Mouse (Mus musculus): ENCODE measurements around the gene Tmbim1. TPM values are rescaled to one million over a fixed set of nuclear protein-coding genes. Genes with fewer than 3 reads are reported as not detected.

Gene Tmbim1
- total RNA-seq, 2 experiments from 2014 or later, result 1.9 to 2.1 TPM

DNA sequence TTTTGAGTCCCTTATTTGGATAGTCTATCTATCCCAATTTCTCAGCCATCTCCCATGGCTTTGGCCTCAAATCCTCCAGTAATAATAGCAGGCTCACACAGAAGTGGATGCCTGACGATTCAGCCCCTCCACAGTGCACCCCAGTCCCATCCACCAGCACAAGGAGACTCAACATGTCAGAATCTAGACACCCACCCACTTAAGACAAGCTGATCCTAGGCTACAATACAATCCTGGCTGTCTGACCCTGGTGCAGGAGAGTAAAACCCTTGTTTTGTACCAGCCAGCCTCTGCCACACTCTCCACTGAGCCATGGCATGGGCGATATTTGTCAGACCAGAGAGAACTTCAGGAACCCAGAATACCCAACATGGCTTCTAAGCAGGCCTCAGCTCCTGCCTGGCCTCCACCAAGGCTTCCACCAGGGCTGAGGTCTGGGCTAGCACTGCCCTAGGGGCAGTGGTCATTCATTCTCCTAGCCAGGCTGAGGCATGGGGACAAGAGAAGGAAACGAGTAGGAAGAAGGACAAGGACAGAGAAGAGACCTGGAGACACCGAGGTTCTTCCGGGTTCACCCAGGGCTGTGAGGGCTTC is 7.2 kb downstream of the Tmbim1 start:
- no peak for ATAC-seq (replicated peaks; ENCODE audit: low FRiP score, poor library complexity, severe bottlenecking)

DNA sequence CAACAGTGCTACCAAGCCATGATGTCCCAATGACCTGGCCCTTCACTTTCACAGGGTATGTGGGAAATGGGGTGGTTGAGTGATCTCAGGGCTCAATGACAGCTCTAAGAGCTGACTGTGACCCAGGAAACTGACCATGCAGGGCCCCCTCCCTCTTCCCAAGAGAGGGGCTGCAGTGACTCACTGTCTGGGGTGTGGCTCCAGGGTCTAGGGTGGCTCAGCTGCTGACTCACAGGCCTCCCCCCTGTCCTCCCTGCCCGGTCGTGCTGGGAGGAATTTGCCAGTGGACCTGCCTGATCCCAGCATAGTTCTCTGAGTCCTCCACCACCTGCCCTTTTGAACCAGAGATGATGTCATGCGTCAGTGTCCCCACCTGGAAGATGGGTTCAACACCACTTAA is 8.2 kb downstream of the Tmbim1 start:
- ATAC-seq (replicated peaks; ENCODE audit: low FRiP score, poor library complexity, severe bottlenecking), result no peak

DNA sequence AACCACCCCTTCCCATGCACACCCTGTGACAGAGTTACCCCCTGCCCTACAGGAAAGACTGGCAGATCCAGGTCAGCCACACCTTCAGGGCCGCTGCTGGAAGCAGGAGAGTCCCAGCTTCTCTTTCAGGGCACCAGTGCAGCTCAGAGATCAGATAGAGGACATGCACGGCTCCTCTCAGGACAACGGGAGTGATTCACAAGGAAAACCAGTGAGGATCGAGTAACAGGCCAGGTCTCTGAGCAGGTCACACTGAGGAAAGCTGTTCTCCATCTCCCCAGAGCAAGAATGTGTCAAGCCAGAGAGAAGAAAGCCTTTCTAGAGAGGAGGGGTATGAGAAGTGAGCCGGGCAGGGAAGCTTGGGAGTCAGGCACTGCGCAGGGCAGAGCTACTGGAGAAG is 8.9 kb downstream of the Tmbim1 start:
- no peak for ATAC-seq (replicated peaks; ENCODE audit: low FRiP score, poor library complexity, severe bottlenecking)

DNA sequence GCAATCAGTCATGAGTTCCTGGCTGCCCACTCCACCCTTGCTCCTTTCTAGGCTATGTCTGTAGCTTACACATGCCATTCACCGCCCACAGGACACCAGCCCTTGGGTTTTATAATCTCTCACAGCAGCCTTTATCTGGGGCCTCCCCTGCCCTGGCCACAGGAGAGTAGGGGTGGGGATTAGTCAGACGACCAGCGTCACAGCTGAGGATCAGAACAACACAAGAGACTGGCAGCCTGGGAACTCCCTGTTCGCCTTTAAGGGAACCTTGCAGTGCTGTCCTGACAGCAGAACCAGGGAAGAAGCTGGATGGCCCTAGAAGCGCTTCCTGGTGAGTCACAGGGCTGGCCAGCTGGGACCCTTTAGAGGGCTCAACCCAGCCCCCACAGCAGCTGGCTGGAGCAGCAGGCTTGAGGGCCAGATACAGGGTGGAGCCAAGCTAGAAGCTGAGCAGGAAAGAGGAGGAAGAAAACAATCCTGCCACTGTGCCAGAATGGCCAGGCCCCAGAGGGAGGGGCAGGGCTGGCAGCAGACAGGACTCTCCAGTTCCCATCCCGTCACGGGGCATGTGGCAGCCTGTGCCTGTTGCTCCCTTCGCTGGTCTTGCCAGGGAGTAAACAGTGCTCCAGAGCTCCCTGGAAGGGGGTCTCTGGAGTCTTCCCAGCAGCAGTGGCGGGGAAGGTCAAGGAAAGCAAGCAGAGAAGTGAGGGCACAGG is 9.8 kb downstream of the Tmbim1 start:
- peak; percentile 80 for ATAC-seq (replicated peaks; ENCODE audit: low FRiP score, poor library complexity, severe bottlenecking)

DNA sequence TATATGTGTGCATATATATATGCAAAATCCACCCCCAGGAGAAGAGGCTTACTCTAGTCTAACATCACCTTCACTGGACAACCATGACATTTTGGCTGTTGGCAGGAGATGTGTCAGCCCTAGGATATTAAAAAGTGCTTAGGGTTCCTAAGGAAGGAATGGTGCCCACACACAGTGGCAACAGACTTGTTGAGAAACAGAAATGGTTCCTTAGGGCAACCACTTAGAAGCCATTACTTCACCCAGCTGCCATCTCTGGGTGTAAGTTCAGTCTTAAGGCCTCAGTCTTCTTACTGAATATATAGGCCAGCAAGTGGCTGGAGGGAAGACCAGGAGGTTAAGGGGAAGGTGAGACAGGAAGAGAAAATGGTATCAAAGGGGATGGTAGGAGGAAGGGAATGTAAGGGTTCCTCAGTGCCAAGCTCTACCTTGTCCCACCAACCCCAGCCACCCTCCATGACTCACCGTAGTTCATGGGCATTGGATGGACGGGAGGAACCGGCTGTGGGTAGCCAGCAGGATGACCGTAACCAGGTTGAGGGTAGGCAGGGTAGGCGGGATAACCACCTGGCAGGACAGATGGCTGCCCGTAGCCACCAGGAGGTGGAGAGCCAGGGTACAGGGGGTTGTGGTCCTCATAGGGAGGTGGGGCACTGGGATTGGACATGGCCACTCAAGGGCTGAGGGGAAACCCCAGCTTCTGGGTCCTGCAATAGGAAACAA is 10.5 kb downstream of the Tmbim1 start:
- ATAC-seq (replicated peaks; ENCODE audit: low FRiP score, poor library complexity, severe bottlenecking), result peak; percentile 10; the same call in 1 of the 2 replicates

DNA sequence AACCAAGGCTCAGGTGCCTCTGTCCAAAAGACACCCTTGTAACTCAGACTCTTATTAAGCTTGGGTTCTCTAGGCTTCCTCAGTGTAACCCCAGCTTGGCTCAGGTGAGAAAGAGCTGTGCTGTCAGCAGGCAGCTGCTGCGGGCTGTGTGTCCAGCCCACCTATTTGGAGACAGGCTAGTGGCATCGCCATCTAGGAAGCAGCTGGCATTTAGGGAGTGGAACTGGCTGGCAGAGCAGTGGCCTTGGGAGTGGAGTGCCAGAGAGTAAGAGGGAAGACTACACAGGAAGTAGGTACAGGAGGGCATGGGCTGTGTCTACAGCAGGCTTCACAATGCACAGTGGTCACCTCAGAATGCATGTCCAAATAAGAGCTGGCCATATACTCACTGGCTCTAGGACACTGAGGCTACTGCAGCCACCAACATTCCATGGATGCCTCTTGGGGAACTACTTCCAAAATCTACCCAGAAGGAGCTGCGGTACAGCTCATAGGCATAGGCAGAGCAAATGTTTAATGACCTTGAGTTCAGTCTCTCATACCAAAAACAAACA is 11.3 kb downstream of the Tmbim1 start:
- no peak for ATAC-seq (replicated peaks; ENCODE audit: low FRiP score, poor library complexity, severe bottlenecking)

DNA sequence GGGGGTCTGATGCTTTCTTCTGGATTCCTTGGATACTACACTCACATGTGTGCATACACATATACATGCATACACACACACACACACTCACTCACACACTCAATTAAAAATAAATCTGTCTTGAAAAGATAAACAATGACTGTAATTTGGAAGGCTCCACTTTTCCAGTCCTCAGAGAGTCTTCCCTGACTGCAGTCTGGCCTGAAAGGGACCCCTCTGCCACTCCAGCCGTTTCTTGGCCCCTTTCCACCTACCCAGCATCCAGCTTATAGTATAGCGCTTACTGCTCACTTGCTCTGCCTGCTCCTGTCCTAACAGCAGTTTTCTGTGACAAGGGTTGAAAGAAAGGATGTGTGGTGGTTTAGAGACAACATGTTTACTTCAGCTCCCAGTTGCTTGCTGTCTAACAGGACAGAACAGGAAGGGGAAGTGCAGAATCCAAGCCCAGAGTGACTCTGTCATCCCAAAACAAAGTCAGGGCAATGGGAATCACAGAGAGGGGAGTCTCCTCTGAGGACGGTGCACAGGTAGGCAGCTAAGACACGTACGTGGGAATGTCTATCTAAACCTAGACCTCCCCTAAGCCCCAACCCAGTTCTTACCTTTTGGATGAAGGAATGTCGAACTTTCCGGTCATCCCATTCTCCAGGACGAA is 12.0 kb downstream of the Tmbim1 start:
- ATAC-seq (replicated peaks; ENCODE audit: low FRiP score, poor library complexity, severe bottlenecking), result no peak

DNA sequence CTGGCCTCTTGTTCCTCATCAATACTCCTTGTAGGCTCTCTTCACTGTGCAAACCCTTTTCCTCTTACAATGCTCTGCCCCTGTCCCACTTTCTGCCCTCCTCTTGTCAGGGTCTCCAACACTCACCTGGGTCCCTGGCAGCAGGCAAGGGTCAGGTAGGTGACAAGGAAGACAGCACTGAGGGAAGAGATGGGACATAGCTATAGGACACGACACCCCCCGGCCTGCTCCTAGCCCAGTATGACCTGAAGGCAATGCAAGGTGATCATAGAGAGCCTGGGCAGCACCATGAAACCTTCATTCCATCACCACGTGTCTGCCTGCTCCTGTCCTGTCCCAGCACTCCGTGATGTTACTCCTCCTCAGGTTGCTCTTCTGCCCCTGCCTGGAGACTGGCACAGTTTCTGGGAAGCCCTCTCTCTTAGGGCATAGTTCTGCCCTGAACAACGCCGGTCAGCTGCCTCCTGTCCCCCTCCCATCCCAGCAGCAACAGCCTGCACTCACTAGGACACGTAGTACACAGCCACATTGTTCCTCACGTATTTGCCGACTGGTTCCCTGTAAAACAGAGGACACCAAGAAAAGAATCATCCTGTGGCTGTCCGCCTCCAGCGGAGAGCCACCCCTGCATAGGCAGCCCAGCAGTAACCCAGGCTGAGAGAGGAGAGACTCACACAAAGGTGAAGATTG is 12.9 kb downstream of the Tmbim1 start:
- ATAC-seq (replicated peaks; ENCODE audit: low FRiP score, poor library complexity, severe bottlenecking), result no peak

DNA sequence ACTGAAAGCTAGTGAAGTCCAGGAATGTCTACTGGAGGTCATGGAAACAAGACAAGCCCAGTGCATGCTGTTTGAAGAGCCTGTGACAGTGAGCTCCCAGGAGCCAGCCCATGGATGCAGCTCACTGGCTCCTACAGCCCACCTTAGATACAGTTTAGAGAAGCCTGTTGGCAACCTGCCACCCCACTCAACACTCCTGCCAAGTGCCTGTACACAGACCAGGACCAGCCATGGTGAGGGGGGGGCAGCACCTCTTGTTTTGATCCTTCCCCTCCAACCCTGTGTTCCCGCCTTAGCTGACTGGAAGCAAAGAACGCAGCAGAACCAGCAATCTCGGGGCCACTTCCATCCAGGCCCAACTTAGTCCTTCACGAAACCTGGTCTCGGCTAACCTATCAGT is 15.3 kb downstream of the Tmbim1 start:
- ATAC-seq (replicated peaks; ENCODE audit: low FRiP score, poor library complexity, severe bottlenecking), result no peak

DNA sequence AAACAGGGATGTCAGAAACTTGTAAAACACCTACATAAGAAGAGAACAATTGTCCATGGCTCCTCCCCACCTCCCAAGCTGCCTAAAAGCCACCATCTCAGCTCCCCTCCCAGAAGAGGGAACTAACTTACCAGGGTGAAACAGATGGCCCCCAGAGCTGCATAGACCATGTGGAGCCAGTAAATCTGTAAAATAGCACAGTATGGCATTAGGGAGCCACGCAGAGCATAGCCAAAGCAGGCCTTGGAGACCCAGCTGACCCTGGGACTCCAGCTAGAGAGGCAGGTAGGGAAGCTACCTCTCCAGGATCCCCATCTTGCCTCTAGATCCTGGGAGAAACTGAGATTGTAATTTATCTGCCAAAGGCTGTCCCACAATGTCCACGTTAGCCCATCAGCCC is 15.7 kb downstream of the Tmbim1 start:
- ATAC-seq (replicated peaks; ENCODE audit: low FRiP score, poor library complexity, severe bottlenecking), result no peak

DNA sequence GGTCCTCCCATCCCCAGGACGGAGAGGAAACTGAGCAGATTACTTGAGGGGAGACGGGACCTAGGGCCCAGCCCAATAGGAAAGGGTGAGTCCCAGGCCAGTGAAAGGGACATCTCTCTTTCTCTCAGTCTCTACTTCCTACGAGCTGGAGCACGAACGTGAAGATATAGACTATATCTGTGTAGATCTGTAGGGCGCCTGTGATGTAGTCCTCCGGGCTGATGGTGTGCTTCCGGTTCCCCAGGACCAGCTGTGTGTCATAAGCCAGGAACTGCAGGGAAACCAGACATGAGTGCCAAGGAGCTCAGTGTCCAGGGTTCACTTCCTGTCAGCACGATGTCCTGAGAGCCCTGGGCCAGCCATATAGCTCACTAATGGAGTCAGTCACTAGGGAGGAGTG is 16.2 kb downstream of the Tmbim1 start:
- no peak for ATAC-seq (replicated peaks; ENCODE audit: low FRiP score, poor library complexity, severe bottlenecking)

DNA sequence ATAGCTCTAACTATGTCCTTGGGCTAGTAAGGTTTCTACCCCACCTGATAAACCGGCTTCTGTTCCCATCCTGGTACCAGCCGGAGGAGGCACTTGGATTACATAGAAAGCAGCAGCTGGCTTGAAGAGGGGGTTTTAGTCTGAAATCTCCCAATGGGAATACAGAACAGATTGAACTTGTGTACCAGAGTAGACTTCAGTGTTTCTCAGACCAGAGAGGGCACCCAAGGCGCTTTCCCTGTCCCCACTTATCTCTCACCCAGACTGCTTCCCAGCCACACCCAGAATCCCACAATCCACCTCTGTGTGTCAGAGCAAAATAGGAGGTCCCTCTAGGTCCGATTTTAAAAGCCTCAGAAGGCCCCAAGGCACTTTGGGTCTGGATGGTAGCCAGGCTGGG is 17.1 kb downstream of the Tmbim1 start:
- no peak for ATAC-seq (replicated peaks; ENCODE audit: low FRiP score, poor library complexity, severe bottlenecking)

DNA sequence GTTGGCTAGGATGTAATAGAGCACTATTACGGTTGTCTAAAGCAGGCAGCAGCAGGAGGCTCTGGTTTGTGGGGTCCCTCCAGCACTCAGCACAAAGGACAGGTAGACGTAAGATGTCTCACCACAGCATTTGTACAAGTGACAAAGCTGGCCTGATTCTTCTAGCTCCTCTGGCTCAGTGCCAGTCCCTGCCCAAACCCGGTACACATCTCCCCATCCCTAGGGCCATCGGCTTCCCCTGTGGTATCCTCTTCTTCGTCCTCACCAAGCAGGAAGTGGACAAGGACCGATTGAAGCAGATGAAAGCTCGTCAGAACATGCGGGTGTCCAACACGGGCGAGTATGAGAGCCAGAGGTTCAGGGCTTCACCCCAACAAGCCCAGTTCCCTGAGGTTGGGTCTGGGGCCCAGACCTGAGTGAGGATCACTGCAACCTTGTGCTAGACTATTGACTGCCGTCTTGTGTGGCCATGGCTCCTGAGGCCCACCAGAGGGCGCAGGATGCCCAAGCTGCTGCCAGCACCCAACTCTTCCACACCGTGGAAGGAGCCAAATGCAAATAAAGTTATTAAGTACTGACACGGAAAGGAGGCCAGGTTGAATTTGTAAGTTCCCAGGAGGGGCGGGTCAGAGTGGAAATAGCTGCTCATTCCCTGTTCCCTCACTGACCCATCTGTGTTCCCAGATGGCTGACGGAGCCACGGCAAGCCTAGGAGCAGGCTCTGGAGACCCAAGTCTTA is 18.4 kb downstream of the Tmbim1 start:
- peak; percentile 36; the same call in 1 of the 2 replicates for ATAC-seq (replicated peaks; ENCODE audit: low FRiP score, poor library complexity, severe bottlenecking)

DNA sequence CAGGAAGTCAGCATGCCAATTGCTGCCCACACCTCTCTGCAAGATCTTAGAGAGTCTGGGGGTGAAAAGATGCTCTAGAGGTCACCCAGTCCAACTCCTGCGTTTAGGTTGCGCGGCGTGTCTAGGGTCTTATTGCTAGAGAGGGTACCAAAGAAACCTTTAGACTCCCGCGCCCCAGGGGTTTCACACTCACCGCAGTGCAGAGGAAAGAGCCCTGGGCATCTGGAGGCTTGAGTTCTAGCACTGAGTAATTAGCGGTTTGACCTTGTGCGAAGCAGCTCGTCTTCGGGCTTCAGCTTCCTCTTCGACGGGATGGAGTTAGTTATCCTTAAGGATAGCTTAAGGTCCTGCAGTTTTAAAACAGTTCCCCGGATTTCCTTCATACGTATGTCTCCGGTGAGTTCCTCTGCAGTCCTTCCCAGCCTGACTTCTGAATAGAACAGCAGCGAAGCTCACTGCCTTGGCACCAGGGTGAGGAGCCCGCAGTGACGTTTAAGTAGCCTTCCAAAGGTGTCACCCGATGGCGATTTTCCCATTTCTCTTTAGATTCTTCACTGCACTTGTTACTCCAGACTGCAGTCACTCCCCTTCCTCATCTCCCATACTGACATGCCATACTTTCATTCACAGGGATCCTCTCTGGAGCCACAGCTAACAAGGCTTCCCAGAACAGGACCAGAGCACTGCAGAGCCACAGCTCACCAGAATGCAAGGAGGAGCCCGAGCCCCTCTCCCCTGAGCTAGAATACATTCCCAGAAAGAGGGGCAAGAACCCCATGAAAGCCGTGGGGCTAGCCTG is 20.0 kb downstream of the Tmbim1 start:
- ATAC-seq (replicated peaks; ENCODE audit: low FRiP score, poor library complexity, severe bottlenecking), result 0 out of 2 replicates have a peak, but pooled peaks have one; percentile 1

DNA sequence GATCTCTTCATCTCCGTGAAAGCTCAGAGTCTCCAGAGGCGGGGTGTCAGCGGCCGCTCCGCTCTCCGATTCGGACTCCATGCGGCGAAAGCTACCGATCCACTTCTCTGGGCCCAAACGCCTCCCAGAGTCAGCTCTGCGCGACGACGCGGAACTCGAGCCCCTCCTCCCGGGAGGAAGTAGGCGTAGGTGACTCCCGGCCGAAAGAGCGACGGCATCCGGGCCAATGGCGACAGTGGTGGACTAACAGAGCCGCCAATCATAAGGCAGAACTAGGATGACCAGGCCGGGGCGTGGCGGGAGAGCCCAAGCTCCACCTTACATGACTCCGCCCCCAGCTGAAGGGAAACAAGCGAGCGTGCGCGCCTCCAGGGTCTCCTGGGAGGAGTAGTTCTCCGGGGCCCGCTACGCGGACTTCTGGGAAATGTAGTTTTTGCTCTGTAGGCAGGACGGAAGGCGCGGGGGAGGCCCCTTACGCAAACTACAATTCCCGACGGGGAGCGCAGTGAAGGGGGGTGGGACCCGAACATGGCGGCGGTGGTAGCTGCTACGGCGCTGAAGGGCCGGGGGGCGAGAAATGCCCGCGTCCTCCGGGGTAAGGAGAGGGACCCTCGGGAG is 20.8 kb downstream of the Tmbim1 start, which contains the start of the genes Aamp and Pnkd:
Gene Aamp (minus strand): TSS at position 196 of the 618 bp plus-strand sequence.
Gene Pnkd (plus strand): TSS at position 388 of the 618 bp plus-strand sequence.
- peak; percentile 91 for ATAC-seq (replicated peaks; ENCODE audit: low FRiP score, poor library complexity, severe bottlenecking)

DNA sequence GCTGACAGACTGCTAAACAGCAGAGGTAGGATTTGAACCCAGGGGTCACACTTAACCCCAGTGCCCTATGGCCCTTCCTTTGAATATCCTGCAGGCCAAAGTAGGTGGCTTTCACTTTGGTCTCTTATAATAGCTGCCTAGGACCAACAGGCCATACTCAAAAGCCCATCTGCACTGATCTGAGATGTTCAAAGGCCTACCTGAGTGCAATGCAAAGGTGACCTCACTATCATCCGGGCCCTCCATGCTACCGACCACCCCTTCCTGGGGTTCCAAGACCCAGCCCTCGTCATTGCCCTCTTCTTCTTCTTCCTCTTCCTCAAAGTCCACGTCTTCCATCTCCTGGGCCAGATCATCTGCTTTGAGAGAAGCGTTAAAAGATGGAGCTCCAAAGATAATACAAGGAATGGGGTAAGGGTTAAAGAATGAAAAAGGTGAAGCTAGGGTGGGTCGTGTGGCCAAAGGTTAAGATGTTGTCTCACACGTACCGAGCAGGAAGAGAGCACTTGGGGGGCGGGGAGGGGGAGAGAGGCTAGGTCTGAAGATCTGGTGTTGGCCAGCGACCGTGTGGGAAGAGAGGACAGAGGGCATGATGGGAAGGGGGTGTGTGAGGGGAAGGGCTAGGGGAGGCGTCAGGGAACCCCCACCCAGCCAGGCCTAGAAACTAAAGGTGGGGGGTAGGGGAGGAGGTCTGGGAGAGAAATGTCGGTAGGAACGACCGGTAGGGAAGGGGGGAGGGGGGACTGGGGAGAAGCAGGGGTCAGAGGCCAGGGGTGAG is 21.5 kb downstream of the Tmbim1 start:
- peak; percentile 4 for ATAC-seq (replicated peaks; ENCODE audit: low FRiP score, poor library complexity, severe bottlenecking)

Data from erythroblast, adult 5-6 weeks (primary cell).